Mouse (Mus musculus) hindbrain, embryonic 15.5 days (tissue): ENCODE data around the gene Fcrla. TPM values are rescaled to one million over a fixed set of nuclear protein-coding genes. Genes with fewer than 3 reads are reported as not detected.

Source experiments
- ATAC-seq: fragments of 200-750 bp; cut with Nextera tagmentation; 2 replicates; pipeline ENCODE4 v1.8.0; 2017; ENCODE audit warnings: low read depth, moderate number of reproducible peaks, moderate TSS enrichment; ENCODE audit not compliant: low FRiP score
- H3K27ac ChIP-seq: fragments of 300-500 bp; sonication (generic); replicated peaks from 2 replicates; pipeline ENCODE4 v1.5.1; 2015; ENCODE audit warnings: mild to moderate bottlenecking, inconsistent platforms
- H3K27me3 ChIP-seq: fragments of 300-500 bp; sonication (generic); 2 replicates; pipeline ENCODE4 v1.6.1; 2015; ENCODE audit warnings: control low read depth, inconsistent platforms
- H3K36me3 ChIP-seq: fragments of 300-500 bp; sonication (generic); 2 replicates; pipeline ENCODE4 v1.6.1; 2015; ENCODE audit warnings: control low read depth, inconsistent platforms
- H3K4me1 ChIP-seq: fragments of 300-500 bp; sonication (generic); replicated peaks from 2 replicates; pipeline ENCODE4 v1.6.1; 2015; ENCODE audit warnings: control low read depth, inconsistent platforms
- H3K4me2 ChIP-seq: fragments of 300-500 bp; sonication (generic); 2 replicates; pipeline ENCODE4 v1.6.1; 2015; ENCODE audit warnings: moderate library complexity, mild to moderate bottlenecking, inconsistent platforms
- H3K4me3 ChIP-seq: fragments of 300-500 bp; sonication (generic); 2 replicates; pipeline ENCODE4 v1.5.1; 2015; ENCODE audit warnings: mild to moderate bottlenecking, inconsistent platforms
- H3K9ac ChIP-seq: fragments of 300-500 bp; sonication (generic); 2 replicates; pipeline ENCODE4 v1.6.1; 2015; ENCODE audit warnings: inconsistent platforms
- H3K9me3 ChIP-seq: fragments of 300-500 bp; sonication (generic); 2 replicates; pipeline ENCODE4 v1.6.1; 2016; ENCODE audit warnings: control low read depth, inconsistent platforms
- WGBS: fragments of 180-500 bp; shearing (Covaris S2); methylation state at CpG from one replicate; pipeline ENCODE4 v1.1.7; 2015; 5-methylcytosine and 5-hydroxymethylcytosine counted together
- polyA plus RNA-seq: library from polyadenylated mRNA; unstranded; fragments of >200 nt; fragmentation: Nextera tagmentation; extraction: Ambion mirVana; gene quantifications from 2 replicates; pipeline ENCODE4 v1.2.1, GENCODE M21; 2015

The Fcrla gene
- polyA plus RNA-seq, 1 experiment from 2014 or later, result not detected

- WGBS, result 93% methylated on average over 5 of the region's 5 CpGs
Measured at GRCm38 (mm10) chr1:170882915-170883485, 44.4 kb downstream of the Fcrla start.

GRCm38 (mm10) chr1:170876906-170877305 is 50.5 kb downstream of the Fcrla start:
- 96% methylated on average over 5 of the region's 5 CpGs for WGBS
- Histone ChIP-seq H3K4me3 (no peak overlapping the region), H3K4me1 (no peaks in the 10 kb centered on the region), H3K27me3 (no peaks in the 10 kb centered on the region), H3K36me3 (peaks cover 55% of the 10 kb centered on the region), H3K4me2 (no peak overlapping the region), H3K27ac (no peak overlapping the region), H3K9me3 (no peaks in the 10 kb centered on the region), H3K9ac (no peak overlapping the region)
- ATAC-seq, result no peak

More at GRCm38 (mm10) chr1:170882915-170883485, 44.4 kb downstream of the Fcrla start:
- ATAC-seq, result no peak
- H3K9ac ChIP-seq, result no peak overlapping the region
- no peak overlapping the region for H3K4me2 ChIP-seq
- peaks cover 17% of the 10 kb centered on the region for H3K36me3 ChIP-seq
- peaks cover 24% of the 10 kb centered on the region for H3K4me1 ChIP-seq
- H3K9me3 ChIP-seq, result no peaks in the 10 kb centered on the region
- H3K27me3 ChIP-seq, result no peaks in the 10 kb centered on the region
- no peak overlapping the region for H3K4me3 ChIP-seq
- no peak overlapping the region for H3K27ac ChIP-seq

DNA sequence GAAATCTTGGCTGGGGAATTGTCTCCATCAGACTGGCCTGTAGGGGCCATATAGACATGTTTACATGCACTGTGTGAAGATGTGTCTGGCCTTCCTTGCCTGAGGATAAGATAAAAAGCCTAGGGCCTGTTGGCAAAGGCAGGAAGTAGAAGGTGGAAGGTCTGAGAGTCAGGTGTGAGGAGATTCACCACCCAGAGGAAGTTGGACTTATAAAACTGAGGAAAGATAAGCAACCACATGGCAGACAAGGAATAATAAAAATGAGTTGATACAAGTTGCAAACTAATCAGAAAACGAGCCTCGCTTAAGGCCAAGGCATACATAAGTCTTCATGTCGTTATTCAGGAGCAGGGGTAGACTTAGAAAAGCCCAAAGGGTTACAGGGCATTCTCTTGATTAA is 51.7 kb downstream of the Fcrla start:
- WGBS, result 84% methylated on average over 3 of the region's 3 CpGs
- ATAC-seq, result no peak
- H3K27ac ChIP-seq, result no peak overlapping the region
- peaks cover 59% of the 10 kb centered on the region for H3K36me3 ChIP-seq
- no peaks in the 10 kb centered on the region for H3K9me3 ChIP-seq
- no peak overlapping the region for H3K9ac ChIP-seq
- no peaks in the 10 kb centered on the region for H3K4me1 ChIP-seq
- H3K27me3 ChIP-seq, result no peaks in the 10 kb centered on the region
- no peak overlapping the region for H3K4me3 ChIP-seq
- no peak overlapping the region for H3K4me2 ChIP-seq

- H3K9me3 ChIP-seq, result no peaks in the 10 kb centered on the region
- H3K4me2 ChIP-seq, result no peak overlapping the region
- no peak for ATAC-seq
- no peaks in the 10 kb centered on the region for H3K27me3 ChIP-seq
- no peak overlapping the region for H3K4me3 ChIP-seq
- H3K36me3 ChIP-seq, result peaks cover 37% of the 10 kb centered on the region
- H3K4me1 ChIP-seq, result peaks cover 6% of the 10 kb centered on the region
- no peak overlapping the region for H3K9ac ChIP-seq
- WGBS, result 96% methylated on average over 2 of the region's 2 CpGs
- no peak overlapping the region for H3K27ac ChIP-seq
Measured at GRCm38 (mm10) chr1:170871961-170872360, 55.4 kb downstream of the Fcrla start.

DNA sequence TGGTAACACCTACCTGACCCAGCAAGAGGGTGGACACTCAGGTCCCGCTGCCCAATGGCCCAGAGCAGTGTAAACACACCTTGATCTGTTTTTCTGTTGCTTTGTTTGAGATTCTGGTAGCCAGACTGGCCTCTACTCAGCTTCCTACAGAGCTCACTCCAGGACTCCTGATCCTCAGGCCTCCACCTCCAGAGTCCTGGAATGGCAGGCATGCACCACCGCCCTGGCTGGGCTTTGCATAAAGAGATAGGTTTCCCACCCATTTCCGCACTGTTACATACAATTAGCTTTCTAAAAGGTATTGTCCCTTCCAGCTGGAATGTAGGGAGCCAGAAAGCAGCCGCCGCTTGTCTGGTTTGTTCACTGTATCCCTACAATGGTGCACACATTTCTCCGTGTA is 56.0 kb downstream of the Fcrla start:
- H3K4me2 ChIP-seq, result no peak overlapping the region
- ATAC-seq, result no peak
- H3K4me1 ChIP-seq, result peaks cover 12% of the 10 kb centered on the region
- H3K9me3 ChIP-seq, result no peaks in the 10 kb centered on the region
- WGBS, result 91% methylated on average over 6 of the region's 6 CpGs
- H3K4me3 ChIP-seq, result no peak overlapping the region
- H3K36me3 ChIP-seq, result peaks cover 35% of the 10 kb centered on the region
- no peak overlapping the region for H3K9ac ChIP-seq
- no peak overlapping the region for H3K27ac ChIP-seq
- no peaks in the 10 kb centered on the region for H3K27me3 ChIP-seq

DNA sequence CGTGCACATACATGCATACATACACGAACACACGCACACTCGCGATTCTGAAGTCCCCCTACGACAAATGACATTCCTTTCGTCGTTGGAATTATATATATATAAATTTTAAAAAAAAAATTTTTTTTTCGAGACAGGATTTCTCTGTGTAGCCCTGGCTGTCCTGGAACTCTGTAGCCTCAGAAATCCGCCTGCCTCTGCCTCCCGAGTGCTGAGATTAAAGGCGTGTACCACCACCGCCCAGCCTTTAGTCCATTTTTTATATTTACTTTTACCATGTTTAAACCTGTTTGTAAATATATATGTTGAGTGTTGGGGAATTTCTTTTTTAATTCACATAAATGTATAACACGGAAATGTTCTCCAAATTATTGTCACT is 58.5 kb downstream of the Fcrla start:
- 0 out of 2 replicates have a peak, but pooled peaks have one; percentile 12 for ATAC-seq
- H3K4me3 ChIP-seq, result peak overlapping the region; percentile 66
- 0 out of 2 replicates have a peak overlapping the region, but pooled peaks have one; percentile 16 for H3K27ac ChIP-seq
- no peaks in the 10 kb centered on the region for H3K27me3 ChIP-seq
- H3K9ac ChIP-seq, result peak overlapping the region; percentile 36
- peak overlapping the region; percentile 76 for H3K4me2 ChIP-seq
- WGBS, result 16% methylated on average over 14 of the region's 14 CpGs
- H3K36me3 ChIP-seq, result peaks cover 17% of the 10 kb centered on the region
- H3K4me1 ChIP-seq, result peaks cover 15% of the 10 kb centered on the region
- no peaks in the 10 kb centered on the region for H3K9me3 ChIP-seq

GRCm38 (mm10) chr1:170868107-170868904 is 59.1 kb downstream of the Fcrla start:
- under 1% methylated on average over 33 of the region's 33 CpGs for WGBS

DNA sequence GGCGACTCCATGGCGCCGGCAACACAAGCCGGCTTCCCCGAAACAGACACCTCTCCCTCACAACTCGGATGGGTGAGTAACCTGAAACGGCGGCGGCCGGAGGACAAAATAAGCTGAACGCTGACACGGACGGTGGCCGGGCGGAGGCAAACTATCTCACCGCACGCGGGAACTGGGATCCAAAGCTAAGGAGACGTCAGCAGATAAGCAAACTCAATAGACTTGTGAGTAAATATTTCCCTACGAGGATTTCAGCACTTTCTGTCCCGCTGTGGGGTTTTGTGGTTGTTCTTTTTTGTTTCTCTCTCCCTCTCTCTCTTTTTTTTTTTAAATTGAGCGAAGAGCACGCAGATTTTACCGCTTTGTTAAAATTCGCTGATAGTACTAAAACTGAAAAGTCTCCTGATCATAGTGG is 59.7 kb downstream of the Fcrla start, which contains the start of gene Atf6:
Gene Atf6, minus strand, starts transcription at position 81 of the 415 bp plus-strand sequence.
- ATAC-seq, result peak; percentile 68
- Histone ChIP-seq H3K4me3 (peak within 1 kb of the TSS; percentile 66), H3K4me2 (peak within 1 kb of the TSS; percentile 76), H3K9me3 (no peaks in the 10 kb centered on the region), H3K27me3 (no peaks in the 10 kb centered on the region), H3K9ac (peak within 1 kb of the TSS; percentile 64), H3K4me1 (peaks cover 15% of the 10 kb centered on the region), H3K36me3 (peaks cover 13% of the 10 kb centered on the region), H3K27ac (peak within 1 kb of the TSS; percentile 76)
- under 1% methylated on average over 25 of the region's 25 CpGs for WGBS

More at GRCm38 (mm10) chr1:170868107-170868904, 59.1 kb downstream of the Fcrla start:
- peak; percentile 88 for ATAC-seq
- Histone ChIP-seq H3K9ac (peak overlapping the region; percentile 64), H3K27ac (0 out of 2 replicates have a peak overlapping the region, but pooled peaks have one; percentile 16), H3K4me2 (peak overlapping the region; percentile 76), H3K4me3 (peak overlapping the region; percentile 66), H3K36me3 (peaks cover 13% of the 10 kb centered on the region), H3K27me3 (no peaks in the 10 kb centered on the region), H3K4me1 (peaks cover 15% of the 10 kb centered on the region), H3K9me3 (no peaks in the 10 kb centered on the region)

Other genes starting within 250 kb of the Fcrla start
- 7.3 and 7.6 TPM in 2 replicates for gene Atf6, start 59.8 kb downstream of the Fcrla start, polyA plus RNA-seq
- 0.21 and 1.2 TPM in 2 replicates for gene Gm26620, start 42.5 kb downstream of the Fcrla start, polyA plus RNA-seq
- gene Dusp12, start 42.0 kb downstream of the Fcrla start, polyA plus RNA-seq, result 38.4 and 46.0 TPM in 2 replicates
- gene Fcrlb, start 14.6 kb downstream of the Fcrla start, polyA plus RNA-seq, result 0.85 and 1.4 TPM in 2 replicates
- 1.7 and 2.6 TPM in 2 replicates for gene Fcgr2b, start 49.0 kb upstream of the Fcrla start, polyA plus RNA-seq
- 0.27 and 1.0 TPM in 2 replicates for gene Fcgr4, start 91.3 kb upstream of the Fcrla start, polyA plus RNA-seq
- gene Fcgr3, start 137.4 kb upstream of the Fcrla start, polyA plus RNA-seq, result 9.6 and 12.3 TPM in 2 replicates
- 7.7 and 14.1 TPM in 2 replicates for gene Cfap126, start 186.3 kb upstream of the Fcrla start, polyA plus RNA-seq
- 290 and 297 TPM in 2 replicates for gene Sdhc, start 223.0 kb upstream of the Fcrla start, polyA plus RNA-seq
- 4.2 and 7.7 TPM in 2 replicates for gene Mpz, start 223.1 kb upstream of the Fcrla start, polyA plus RNA-seq